Mouse (Mus musculus): ENCODE results near the gene Prorsd1.

- no peak for TF ChIP-seq CTCF (IDR thresholded peaks at IDR 0.05; ENCODE audit: extremely low read depth, insufficient read length, insufficient replicate concordance, low read depth, low read length)
- TF ChIP-seq POLR2A (IDR thresholded peaks at IDR 0.05; ENCODE audit: low read depth, low read length) = no peak
Observed at GRCm38 (mm10) chr11:29509421-29509820, 5.4 kb downstream of the Prorsd1 start.
